Mouse (Mus musculus) T-helper 2 cell (primary cell): ENCODE data around the gene Angptl8.

Experiments
- in situ Hi-C: fragments of 300-600 bp; cut with MboI, MseI; formaldehyde crosslinking; loops from one replicate; pipeline ENCODE4 v1.15.1; 2025; ENCODE audit warnings: high pct_unique_total_duplicates

Gene Angptl8

DNA sequence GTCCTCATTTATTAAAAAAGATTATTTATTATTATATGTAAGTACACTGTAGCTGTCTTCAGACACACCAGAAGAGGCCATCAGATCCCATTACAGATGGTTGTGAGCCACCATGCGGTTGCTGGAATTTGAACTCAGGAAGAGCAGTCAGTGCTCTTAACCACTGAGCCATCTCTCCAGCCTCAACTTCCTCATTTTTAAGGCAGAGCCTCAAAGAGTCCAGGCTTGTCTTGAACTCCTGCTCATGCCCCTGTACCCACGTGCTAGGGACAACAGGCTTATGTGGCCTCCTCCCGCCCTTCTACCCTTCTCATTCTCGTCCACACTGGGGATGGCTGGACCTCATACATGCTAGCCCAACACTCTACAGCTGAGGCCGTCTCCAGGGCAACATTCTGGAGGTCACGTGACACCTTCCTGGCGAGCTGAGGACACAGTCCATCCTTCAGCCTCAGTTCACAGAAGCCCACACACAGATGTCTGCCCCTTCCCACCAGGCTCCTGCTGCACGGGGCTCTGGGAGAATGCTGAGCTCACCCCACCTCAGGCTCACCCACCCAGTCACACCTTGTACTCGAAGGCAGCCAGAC, 18.5 kb upstream of the Angptl8 start:
- in situ Hi-C loops, result no loop called here

DNA sequence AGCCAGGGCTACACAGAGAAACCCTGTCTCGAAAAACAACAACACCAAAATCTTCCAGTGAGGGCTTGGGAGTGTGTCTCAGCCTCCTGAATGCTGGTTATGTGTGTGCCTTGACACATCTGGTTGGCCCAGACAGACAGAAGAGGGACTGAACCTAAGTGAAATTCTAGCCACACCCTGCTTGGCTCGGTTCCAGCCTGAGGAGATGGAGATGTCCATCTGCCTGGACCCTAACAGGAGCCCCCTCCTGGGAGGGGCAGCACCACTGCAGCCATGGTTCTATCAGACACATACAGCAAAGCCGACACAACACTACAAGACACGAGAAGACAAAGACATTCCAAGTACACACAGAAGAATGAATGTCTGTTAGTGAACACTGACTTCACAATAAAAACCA, 17.2 kb upstream of the Angptl8 start:
- in situ Hi-C loops, result no loop called here

DNA sequence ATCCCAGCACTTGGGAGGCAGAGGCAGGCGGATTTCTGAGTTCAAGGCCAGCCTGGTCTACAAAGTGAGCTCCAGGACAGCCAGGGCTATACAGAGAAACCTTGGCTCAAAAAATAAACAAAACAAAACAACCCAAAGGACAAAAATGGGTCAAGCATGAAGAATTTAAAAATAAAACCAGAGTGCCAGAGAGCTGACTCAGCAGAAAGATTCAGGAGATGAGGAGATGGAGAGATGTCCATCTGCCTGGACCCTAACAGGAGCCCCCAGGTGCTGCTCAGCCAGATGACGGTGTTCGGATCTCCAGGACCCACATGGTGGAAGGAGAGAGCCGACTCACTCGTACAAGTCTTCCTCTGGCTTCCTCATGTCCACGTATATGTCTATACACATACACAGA, 16.7 kb upstream of the Angptl8 start:
- in situ Hi-C loops, result no loop called here

DNA sequence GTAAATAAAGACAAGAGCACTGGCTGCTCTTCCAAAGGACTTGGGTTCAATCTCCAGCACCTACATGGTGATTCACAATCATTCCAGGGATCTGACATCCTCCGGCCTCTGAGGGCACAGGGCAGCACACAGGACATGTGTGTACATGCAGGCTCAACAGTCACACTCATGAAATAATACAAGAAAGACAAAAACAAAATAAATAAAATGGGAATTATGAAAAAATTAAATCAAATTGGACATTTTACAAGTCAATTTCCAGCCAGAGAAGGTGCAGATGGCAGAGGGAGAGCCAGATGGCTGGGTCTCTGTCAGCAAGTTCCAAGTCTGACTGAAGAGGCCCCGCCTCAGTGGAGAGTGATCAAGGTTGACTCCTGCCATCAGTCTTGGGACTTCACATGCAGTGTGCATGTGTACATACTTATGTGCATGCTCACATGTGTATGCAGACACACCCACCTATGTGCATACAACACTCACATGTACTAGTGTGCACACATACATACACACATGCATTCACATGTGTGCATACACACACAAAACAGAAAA, 16.1 kb upstream of the Angptl8 start:
- in situ Hi-C loops, result no loop called here

DNA sequence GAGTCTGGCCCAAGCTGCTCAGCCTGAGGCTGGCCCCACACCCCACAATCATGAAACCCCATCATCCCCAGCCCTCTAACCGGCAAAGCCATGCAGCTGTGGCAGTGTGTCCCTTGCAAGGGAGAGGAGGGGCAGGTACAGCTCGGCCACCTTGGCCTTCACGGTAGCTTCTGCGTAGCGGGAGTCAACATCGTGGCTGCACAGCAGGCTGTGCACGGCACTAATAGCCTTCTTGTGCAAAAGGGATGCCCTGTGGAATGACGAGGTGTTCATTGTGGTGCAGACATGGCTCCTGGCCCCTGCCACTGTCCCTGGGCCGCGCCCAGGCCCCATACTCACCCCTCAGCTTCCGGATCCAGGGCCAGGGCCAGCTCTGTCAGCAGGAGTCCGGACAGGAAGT, 15.1 kb upstream of the Angptl8 start:
- in situ Hi-C loops, result no loop called here

DNA sequence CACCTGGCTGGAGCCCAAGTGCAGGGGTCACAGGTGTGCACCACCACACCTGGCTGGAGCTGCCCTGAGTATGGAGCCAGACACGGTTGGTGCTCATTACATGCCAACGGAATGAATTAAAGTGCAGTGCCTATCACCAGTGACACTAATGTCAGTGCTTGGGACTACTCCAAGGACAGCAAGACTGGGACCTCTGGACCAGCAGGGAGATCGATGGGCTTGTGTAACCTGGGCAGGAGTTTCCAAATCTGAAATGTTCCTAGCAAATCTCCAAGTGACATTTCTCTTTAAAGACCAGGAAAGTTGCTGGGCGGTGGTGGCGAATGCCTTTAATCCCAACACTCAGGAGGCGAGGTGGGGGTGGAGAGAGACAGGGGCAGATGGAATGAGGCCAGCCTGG, 12.6 kb upstream of the Angptl8 start:
- in situ Hi-C loops, result no loop called here

DNA sequence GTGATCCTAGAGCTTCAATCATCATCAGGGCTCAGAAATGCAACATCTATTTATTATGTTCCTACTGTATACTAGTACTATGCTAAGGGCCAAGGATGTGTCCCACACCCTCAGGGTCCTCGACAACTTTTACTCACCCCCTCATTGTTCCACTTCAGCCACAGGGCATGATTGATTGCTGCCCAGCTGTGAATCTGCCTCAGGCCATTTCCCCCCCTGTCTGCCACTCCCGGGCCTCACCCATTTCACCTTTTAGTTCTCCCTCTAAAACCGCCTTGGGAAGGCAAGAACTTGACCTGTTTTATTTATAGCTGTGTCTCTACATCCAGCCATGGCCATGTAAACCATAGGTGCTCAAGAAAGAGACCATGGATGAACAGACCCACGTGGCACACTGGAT, 11.4 kb upstream of the Angptl8 start:
- in situ Hi-C loops, result no loop called here

DNA sequence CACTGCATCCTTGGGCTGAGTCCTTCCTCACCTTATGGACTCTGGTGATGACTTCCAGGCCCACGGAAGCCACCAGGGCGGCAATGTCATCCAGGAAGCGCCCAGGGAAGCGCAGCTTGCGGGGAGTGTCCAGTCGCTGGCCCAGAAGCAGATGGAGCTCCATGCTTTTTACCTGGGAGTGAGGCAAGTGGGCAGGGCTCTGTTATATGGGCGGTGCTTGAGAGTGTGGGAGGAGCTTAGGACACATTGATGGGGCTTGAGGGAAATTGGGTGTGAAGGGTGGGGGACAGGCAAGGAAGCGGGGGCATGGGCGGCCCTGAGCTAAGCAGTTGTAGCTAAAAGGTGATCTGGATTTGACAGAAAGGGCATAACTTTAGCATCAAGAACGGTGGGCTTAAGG, 10.9 kb upstream of the Angptl8 start:
- in situ Hi-C loops, result no loop called here

DNA sequence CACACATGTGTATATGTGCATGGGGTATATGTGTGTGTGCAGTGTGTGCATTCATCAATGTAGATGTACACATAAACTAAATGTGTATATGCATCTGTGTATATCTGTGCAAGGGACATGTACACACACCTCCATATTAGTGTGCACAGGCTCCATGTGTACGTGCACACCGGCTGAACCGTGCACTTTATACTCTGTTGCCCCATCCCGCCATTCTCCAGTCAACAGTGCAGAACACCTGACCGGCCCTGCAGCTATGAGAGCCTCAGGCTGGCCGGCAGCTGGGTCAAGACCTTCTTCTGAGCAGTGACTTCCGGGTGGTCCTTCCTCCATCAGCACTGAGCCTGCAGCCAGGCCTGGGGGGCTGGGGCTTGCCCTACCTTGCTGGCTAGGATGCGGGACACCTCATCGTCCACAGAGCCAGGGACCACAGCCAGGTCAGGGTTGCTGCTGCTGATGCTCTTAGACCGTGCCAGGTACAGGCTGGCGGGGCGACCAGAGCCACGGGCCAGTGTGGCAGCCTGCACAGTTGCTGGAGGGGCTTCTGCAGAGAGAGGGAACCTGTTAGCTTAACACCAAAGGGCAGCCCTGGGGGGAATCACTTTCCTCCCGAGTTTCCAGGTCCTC, 5.4 kb upstream of the Angptl8 start:
- in situ Hi-C loops, result no loop called here

DNA sequence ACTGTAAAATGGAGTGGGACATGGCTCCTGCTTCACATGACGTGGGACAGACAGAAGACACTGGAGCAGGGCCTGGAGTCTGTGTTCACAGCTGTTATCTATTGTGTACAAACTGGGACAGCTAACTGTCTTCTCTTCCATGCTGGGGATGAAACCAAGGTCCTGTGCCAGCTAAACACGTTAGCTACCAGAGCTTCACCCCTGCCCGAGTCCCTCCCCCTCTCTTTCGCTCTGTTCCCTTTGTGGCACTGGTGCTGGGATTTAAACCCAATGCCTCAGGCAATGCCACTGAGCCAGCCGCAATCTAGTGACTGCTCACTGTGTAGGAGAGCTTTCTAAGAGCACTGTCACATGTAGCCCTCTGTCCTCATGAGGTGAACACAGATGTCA, 4.9 kb upstream of the Angptl8 start:
- in situ Hi-C loops, result no loop called here

DNA sequence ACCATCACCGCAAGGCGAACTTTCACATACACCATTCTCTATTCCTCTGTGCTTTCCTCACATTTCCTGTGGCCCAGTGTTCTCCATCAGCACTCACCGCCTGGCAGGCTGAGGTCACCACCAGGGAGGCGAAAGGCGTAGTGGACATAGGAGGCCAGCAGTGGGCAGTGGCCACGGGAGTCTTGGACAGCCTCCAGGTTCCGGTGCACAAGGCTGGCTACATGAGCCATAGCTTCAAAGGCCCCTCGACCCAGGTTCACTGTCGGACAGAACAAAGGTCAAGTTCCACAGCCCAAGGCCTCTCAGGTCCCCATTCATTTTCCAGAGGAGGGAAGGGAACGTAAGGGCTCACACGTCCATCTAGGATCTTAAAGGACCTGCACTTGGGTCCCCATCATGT, 4.4 kb upstream of the Angptl8 start:
- in situ Hi-C loops, result no loop called here

DNA sequence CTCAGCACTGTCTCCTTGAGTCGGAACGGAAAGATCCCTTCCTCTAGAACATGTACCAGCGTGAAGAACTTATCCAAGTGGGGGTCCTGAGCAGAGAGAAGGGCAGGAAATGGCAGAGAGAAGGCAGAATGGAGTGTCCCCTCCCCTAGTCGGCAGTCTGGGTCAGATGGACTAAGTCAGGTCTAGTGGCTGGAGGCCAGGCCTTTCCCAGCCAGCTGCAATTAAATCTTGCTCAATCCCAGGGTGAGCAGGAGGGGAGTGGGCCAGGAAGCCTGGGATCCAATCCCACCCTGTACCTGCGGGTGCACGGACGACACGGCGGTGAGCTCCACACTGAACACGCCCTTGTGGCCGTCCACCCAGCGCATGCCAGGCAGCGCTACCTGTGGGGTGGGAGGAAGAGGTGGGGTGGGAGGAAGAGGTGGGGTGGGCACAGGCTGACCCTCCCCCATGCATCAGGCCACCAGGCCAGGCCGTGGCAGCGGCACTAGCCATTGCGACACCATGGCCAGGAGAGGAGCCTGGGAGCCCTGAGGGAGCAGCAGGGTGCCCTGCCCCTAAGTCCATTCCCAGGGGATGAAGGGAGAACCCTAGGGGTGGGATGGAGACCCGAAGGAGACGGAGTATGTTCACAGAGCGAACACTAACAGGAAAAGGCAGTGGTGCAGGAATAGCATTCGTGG, 3.6 kb upstream of the Angptl8 start:
- in situ Hi-C loops, result no loop called here

DNA sequence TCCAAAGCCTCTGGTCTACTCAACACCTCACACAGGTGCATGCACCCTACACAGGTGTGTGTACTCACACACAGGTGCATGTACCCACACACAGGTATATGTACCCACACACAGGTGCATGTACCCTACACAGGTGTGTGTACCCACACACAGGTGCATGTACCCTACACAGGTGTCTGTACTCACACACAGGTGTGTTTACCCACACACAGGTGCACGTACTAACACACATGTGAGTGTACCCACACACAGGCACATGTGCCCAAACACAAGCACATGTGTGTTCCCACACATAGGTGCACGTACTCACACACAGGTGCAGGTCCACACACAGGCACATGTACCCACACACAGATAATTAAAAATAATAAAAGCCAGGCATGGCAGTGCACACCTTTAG, 2.4 kb downstream of the Angptl8 start:
- in situ Hi-C loops, result no loop called here

DNA sequence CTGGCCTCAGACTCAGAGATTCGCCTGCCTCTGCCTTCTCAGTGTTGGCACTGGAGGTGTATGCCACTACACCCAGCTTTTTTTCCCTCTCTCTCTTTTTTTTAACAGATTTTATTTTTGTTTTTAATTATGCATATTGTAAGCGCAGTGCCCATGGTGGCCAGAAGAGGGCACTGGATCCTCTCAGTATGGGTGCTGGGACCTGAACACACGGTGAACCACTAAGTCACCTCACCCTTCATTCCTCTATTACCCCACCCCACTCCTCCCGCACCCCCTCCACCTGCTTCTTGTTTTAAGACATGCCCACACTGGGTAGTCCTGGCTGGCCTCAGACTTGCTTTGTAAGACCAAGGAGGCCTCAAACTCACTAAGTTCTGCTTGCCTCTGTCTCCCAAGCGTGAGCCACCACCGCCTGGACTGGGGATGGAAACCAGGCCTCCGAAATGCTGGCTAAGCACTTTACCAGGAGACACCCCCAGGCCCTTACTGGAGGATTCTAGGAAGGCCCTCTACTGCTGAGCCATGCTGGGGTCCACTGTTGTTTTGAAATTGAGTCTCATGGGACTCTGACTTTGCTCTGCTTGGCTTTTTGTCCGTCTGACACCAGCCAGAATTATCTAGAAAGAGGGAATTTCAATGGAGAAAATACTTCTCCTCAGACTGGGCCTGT, 4.9 kb downstream of the Angptl8 start:
- in situ Hi-C loops, result no loop called here

DNA sequence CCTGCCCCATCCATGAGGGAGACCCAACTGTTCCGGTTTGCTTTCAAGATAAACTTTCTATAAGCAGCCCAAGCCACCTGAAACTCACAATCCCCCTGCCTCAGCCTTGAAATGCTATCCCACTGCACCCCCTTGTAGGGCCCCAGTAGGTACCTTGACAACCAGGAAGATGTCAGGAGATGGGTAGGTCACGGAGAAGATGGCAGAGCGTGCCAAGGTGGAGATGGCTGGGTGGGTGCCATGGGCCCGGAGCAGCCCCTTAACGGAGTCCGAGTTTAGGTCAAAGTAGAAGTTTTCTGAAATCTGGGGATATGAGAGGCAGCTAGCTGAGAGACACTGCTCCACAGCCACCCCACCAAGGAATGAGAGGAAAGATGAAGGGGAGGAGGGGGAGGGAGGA, 6.0 kb downstream of the Angptl8 start:
- in situ Hi-C loops, result no loop called here

DNA sequence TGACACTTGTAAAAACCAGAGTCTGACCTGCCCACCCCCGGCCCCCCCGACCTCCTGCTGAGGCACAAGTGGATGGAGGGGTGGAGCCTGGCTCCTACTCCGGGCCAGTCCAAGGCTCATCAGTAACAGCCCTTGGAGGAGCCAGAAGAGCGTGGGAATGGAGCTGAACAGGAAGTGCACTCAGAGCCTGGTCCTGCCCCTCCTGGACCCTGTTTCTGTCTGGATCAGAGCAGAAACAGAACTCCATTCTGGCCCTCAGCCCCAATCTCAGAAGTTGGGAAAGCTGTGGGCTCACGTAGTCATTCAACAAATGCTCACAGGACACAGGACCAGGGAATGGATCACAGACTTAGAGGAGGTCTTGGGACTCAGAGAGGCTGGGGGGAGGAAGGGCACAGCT, 7.1 kb downstream of the Angptl8 start:
- in situ Hi-C loops, result no loop called here

DNA sequence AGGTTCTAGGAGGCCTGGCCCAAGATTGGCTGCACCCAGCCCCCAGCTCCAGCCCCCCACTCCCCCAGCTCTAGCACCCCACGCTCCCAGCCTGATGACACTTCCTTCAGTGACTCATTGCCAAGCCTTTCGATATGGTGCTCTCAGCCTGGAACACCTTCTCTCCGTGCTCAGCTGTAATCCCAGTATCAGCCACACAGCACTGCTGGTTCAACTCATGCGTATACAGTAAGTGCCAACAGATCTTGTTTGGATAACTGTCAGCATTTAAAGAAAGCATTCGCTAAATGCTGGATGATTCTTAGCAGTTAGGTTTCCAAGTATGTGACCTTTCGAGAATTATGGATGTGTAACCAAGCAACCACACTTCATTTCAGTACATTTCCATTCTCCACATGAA, 7.8 kb downstream of the Angptl8 start:
- in situ Hi-C loops, result no loop called here

DNA sequence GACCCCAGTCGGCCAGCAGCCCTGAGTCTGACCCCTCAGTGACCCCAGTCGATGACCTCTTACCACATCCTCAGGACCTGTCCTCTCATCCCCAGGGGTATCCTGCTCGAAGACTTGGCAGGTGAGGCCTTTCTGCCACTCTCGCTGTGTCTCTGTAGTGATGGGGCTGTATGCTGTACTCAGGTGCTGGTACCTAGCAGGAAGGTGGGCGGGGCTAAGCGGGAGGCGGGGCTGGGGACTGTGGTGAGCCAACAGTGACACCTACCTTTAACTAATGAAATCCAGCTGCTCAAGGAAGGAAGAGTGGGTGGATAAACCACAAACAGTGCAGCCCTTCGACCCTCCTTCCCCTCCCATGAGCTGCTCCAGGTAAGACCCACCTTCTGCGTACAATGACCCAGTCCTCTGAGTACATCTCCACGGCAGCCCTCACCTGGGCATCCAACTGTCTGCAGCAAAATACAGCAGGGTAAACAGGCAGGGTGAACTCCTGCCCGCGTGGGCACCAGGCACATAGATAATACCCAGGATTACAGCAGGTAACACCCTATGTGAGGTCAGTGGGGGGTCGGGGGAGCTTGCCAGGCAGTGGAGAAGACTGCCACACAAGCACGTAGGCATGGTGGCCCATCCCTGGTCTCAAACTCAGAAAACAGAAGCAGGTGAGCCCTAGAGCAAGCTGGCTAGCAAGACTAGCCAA, 10.2 kb downstream of the Angptl8 start:
- in situ Hi-C loops, result no loop called here

DNA sequence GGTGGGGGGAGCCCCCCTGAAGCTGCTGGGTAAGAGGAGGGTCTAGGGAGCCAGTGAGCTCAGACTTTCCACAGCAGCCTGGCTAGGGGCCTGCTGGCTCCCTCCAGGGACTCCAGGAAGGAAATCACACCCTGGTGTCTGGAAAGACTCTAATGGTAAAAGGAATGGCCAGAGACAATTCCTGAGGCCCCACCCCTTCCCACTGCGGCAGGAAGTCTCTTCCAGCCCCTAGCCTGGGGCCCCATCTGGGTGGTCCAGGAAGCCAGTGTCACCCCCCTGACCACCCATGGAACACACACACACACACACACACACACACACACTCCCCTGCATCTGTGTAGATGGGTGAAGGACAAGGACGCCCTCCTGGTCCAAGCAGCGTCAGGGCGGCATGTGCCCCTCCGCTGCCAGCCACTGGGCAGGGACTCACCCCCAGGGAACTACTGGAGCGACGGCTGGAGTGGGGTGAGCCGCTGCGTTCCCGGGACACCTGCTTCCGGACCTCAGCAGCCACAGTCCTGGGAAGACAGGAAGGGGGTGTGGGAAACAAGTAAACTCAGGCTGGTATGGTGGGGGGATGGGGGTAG, 11.5 kb downstream of the Angptl8 start:
- in situ Hi-C loops, result no loop called here

DNA sequence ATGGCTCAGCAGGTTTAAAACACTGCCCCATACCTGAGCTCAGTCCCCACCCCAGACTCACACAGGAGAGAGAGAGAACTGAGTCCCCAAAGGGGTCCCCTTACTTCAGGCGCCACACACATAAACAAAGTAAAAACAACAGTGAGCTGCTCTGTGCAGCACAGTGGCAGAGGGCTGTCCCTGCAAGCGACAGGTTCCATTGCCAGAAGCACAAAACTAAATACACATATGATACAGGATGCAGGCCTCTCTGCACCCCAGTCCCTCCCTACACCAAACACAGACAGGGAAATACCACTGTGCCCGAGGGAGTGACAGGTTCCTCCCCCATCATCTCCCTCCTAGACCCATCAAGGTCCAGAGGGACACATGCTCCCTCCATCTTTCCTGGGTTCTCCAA, 12.1 kb downstream of the Angptl8 start:
- in situ Hi-C loops, result no loop called here

DNA sequence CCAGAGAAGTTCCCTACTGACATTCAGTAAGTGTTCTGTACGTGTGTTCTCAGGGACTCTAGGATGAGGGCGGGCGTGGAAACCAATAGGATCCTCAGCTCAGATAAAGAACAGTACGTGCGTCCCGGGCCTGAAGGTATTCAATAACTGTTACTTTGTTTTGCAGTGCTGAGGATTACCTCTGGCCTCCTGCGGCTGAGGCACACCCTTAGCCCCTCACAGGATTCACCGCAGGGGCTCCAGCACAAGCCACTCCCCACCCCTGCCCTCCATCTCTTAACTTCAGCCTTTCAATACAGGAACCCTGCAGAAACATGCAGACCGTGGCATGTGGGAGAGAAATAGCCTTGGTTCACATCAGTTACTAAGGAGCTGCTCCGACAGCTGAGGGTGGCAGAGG, 12.6 kb downstream of the Angptl8 start:
- in situ Hi-C loops, result no loop called here
